In the genomic region with DNA sequence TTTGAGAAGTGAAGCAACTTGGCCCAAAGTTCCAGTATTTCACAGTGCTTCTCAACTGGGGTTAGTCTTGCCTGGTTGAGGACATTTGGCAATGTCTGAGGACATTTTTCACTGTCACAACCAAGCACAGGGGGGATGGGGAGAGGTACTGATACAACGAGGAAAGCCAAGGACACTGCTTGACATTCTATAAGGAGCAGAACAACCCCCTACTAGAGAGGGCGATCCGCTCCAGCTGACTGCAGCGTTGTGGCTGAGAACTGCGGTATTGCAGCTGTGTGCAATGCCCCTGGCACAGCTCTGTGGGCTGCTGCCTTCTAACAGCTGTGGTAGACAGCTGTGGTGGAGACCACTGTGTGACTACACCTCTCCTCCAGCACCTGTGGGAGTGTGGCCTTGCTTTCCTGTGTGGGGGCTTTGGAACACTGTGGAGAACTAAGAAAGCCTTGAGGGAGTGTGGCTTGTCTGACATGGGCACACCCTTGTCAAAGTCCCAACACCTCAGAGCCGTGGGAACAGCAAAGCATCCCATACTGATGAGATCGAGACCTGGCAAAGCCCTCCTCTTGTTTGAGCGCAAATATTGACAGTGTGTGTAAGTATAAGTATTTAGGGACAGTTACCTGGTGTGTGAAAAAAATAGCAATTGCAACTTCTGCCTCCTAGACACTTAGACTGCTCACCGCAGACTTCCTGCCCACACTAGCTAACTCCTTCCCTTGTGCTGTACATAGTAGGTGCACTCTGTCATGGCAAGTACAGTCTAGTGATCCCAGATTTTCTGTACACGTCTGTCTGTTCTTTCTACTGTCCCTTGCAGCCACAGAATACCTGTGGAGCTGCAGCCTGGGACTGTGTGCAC, we compare ENCODE assay signal across 9 mouse cellular contexts.
A peak's percentile ranks its signal among the peaks of the same experiment; 100 is the strongest.
DNase-seq lines count a peak whose midpoint lies in the region; ATAC-seq lines count a peak whose summit lies in the region.
"Had no signal": no experiment of that assay in that cellular context is flagged by ENCODE, and none has a peak within 500 bp of the region (broad histone marks: within the 10 kb centered on the region; RNA-seq: fewer than 3 reads in every experiment).

No protein-coding gene starts in this region.

- peaks cover 21% of the 10 kb centered on the region for H3K4me1 ChIP-seq in forebrain, embryonic 15.5 days
- H3K4me1 ChIP-seq in forebrain, embryonic 10.5 days = peaks cover 3% of the 10 kb centered on the region; the same call in 1 of the 2 replicates
- H3K4me1 ChIP-seq in heart, embryonic 14.5 days (ENCODE audit: control insufficient read depth in 2 of 2, insufficient read depth in 2 of 2, low read length in 2 of 2) = peaks cover 2 to 3% of the 10 kb centered on the region in 2 experiments; a peak in 3 of 4 replicates
- H3K4me1 ChIP-seq in kidney, embryonic 15.5 days = 0 out of 2 replicates have a peak, but pooled peaks cover 5% of the 10 kb centered on the region

- H3K9ac ChIP-seq in forebrain, embryonic 15.5 days (replicated peaks) = no peak overlapping the region
- no peak overlapping the region for H3K9ac ChIP-seq in heart, embryonic 14.5 days (ENCODE audit: low read length)
- H3K9ac ChIP-seq in kidney, embryonic 15.5 days = no peak overlapping the region
- H3K9ac ChIP-seq: stomach, embryonic 15.5 days had no signal

- H3K9me3 ChIP-seq in forebrain, embryonic 15.5 days = no peaks in the 10 kb centered on the region
- no peaks in the 10 kb centered on the region for H3K9me3 ChIP-seq in forebrain, embryonic 10.5 days
- no peaks in the 10 kb centered on the region for H3K9me3 ChIP-seq in heart, embryonic 14.5 days (ENCODE audit: control insufficient read depth, low read length)
- no peaks in the 10 kb centered on the region for H3K9me3 ChIP-seq in kidney, embryonic 15.5 days (replicated peaks)
- H3K9me3 ChIP-seq: stomach, embryonic 15.5 days had no signal

- WGBS in forebrain, embryonic 15.5 days = 72% methylated on average over 10 of the region's 10 CpGs
- 86% methylated on average over 10 of the region's 10 CpGs for WGBS in forebrain, embryonic 10.5 days
- WGBS in heart, embryonic 14.5 days = 66% methylated on average over 10 of the region's 10 CpGs
- WGBS in kidney, embryonic 15.5 days = 65% methylated on average over 10 of the region's 10 CpGs

- no peaks in the 10 kb centered on the region for H3K27me3 ChIP-seq in forebrain, embryonic 15.5 days
- no peaks in the 10 kb centered on the region for H3K27me3 ChIP-seq in forebrain, embryonic 10.5 days (ENCODE audit: poor library complexity, severe bottlenecking)
- H3K27me3 ChIP-seq in heart, embryonic 14.5 days (ENCODE audit: control insufficient read depth, insufficient read depth, low read length) = no peaks in the 10 kb centered on the region
- H3K27me3 ChIP-seq in kidney, embryonic 15.5 days = no peaks in the 10 kb centered on the region
- H3K27me3 ChIP-seq: stomach, embryonic 15.5 days had no signal

- DNase-seq in forebrain, embryonic 10.5 days (ENCODE audit: extremely low spot score, low spot score) = no peak
- peak; percentile 88 for DNase-seq in A20 (ENCODE audit: low read depth, low spot score)
- peak; percentile 84 to 93 for DNase-seq in thymus, postnatal 36 days
- no peak for DNase-seq in right cerebral cortex, postnatal 14 days

- ATAC-seq in forebrain, embryonic 15.5 days (replicated peaks) = peak; percentile 66
- 0 out of 2 replicates have a peak, but pooled peaks have one; percentile 39 for ATAC-seq in heart, embryonic 14.5 days (ENCODE audit: insufficient number of reproducible peaks, insufficient read depth, low FRiP score, low read depth)
- peak; percentile 71 for ATAC-seq in megakaryocyte, adult 5-6 weeks (ENCODE audit: poor library complexity, severe bottlenecking)
- ATAC-seq in kidney, embryonic 15.5 days (replicated peaks; ENCODE audit: low FRiP score) = no peak

- no peak overlapping the region for H3K4me3 ChIP-seq in forebrain, embryonic 15.5 days
- no peak overlapping the region for H3K4me3 ChIP-seq in forebrain, embryonic 10.5 days
- H3K4me3 ChIP-seq in heart, embryonic 14.5 days (ENCODE audit: control insufficient read depth in 1 of 2, insufficient read depth in 1 of 2, low read depth in 1 of 2, low read length in 2 of 2) = no peak overlapping the region
- H3K4me3 ChIP-seq in kidney, embryonic 15.5 days (replicated peaks) = no peak overlapping the region
- H3K4me3 ChIP-seq: stomach, embryonic 15.5 days had no signal

- H3K27ac ChIP-seq in forebrain, embryonic 15.5 days (replicated peaks) = no peak overlapping the region
- no peak overlapping the region for H3K27ac ChIP-seq in forebrain, embryonic 10.5 days
- H3K27ac ChIP-seq in heart, embryonic 14.5 days (replicated peaks in 1 of 2; ENCODE audit: control insufficient read depth in 1 of 2, insufficient read depth in 1 of 2, low read depth in 2 of 2, low read length in 2 of 2) = no peak overlapping the region
- no peak overlapping the region for H3K27ac ChIP-seq in kidney, embryonic 15.5 days
- H3K27ac ChIP-seq: stomach, embryonic 15.5 days had no signal

- H3K4me2 ChIP-seq in forebrain, embryonic 15.5 days (replicated peaks) = no peak overlapping the region
- H3K4me2 ChIP-seq in heart, embryonic 14.5 days (ENCODE audit: low read length) = no peak overlapping the region
- H3K4me2 ChIP-seq in kidney, embryonic 15.5 days = no peak overlapping the region
- H3K4me2 ChIP-seq: stomach, embryonic 15.5 days had no signal

- H3K36me3 ChIP-seq in forebrain, embryonic 15.5 days = no peaks in the 10 kb centered on the region
- no peaks in the 10 kb centered on the region for H3K36me3 ChIP-seq in forebrain, embryonic 10.5 days (replicated peaks)
- H3K36me3 ChIP-seq in heart, embryonic 14.5 days (ENCODE audit: control insufficient read depth, insufficient read depth, low read length) = no peaks in the 10 kb centered on the region
- H3K36me3 ChIP-seq in kidney, embryonic 15.5 days = no peaks in the 10 kb centered on the region
- H3K36me3 ChIP-seq: stomach, embryonic 15.5 days had no signal

Comparison
In these comparisons a context has a peak if more than half of its experiments do, and no peak if none do; other contexts are left out.
1. DNase-seq: peak in A20 (single experiment) and thymus, postnatal 36 days (2 of 2); none in forebrain, embryonic 10.5 days (single experiment) and right cerebral cortex, postnatal 14 days (single experiment).